Mouse (Mus musculus) gonadal fat pad, adult 2 months (tissue): Measurements from ENCODE around the gene Tshz3. TPM values are rescaled to one million over a fixed set of nuclear protein-coding genes. Genes with fewer than 3 reads are reported as not detected.

Source experiments
- DNase-seq: peaks from one replicate; pipeline ENCODE4 v3.0.0-alpha.2; 2012; ENCODE audit warnings: low read depth
- polyA plus RNA-seq: library from polyadenylated mRNA; depleted of rRNA; stranded (reverse); fragments of >200 nt; gene quantifications from 2 replicates; pipeline ENCODE4 v1.2.3, GENCODE M21; 2012

The Tshz3 gene
- polyA plus RNA-seq, 1 experiment, result 3.9 TPM

- DNase-seq, result no peak
These were observed 88.9 kb downstream of the Tshz3 start for GRCm38 (mm10) chr7:36786713-36787421.

DNA sequence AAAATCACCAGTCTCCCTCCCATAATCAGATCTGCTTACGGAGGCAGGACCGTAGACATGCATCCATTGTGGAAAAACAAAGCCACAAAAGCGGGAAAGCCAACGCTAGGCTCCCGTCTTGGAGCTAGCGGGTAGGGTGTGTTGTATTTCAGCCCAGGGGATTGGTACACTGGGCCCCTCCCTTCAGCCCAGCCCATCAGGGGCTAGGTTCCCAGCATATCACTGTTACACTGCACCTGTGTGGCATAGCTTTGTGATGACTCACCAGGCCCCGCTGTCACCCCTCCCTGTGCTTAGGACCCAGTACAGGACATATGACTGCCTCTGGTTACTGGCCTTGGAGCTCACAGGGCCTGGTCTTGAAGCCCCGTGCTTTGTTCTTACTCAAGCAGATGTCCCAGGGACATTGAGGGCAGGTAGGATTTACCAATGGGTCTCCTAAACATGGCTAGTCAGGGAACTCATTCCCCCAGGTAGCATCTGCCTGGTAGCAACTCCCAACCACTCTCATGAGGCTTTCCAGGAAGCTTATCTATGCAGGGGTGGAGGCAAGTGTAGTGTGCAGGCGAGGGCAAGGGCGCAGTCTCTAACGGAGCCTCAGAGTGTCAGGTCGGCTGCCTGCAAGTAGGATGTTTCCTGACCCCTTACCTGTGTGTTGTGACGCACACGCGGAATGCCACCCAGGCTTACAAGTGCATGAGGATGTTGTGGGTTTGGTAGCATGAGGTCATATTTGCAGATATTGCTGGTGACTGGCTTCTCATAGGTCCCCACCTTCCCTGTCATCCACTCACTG lies 98.7 kb downstream of the Tshz3 start:
- no peak for DNase-seq
